Mouse (Mus musculus): ENCODE measurements around the gene Dot1l. TPM values are rescaled to one million over a fixed set of nuclear protein-coding genes. Genes with fewer than 3 reads are reported as not detected.

Dot1l gene
- polyA plus RNA-seq, 1 experiment from 2014 or later, result 6.2 TPM

DNA sequence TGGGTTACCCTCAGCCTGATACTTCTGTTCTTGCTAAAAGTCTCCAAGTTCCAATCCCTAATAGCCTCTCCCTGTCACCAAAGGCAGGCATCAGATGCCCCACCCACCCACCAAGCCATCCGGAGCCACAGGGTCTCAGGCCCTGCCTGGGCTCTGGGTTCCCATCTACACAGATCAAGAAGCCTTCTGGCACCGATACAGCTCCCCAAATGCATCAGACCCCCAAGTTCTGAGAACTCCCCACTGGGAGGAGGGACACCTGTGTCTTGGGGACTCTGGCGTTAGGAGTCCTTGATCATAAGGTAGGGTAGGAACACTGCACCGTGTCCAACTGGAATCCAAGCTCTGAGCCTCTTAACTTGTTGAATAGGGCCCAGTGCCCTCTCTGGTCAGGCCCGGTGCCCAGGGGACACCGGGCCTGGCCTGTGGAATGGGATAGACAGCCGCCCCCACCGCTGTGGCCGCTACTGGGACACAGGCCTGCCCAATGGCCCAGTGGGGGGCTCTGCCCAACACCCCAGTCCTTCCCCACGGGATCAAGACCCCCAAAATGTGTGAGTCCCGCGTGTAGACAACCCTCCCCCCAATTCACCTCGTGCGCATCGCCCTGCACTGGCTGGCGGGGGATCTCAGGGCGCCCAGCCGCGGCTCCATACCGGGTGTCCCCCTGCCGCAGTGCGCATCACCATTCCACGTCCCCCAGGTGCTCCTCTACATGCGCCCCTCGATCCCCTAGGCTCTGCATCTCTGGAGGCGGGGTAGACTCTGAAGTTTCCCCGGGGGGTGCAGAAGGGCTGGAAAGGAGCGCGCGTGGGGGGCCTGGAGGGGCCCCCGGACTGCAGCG is 88.3 kb downstream of the Dot1l start:
- WGBS, result 13% methylated on average over 32 of the region's 32 CpGs
- peak overlapping the region; percentile 40 for H3K4me3 ChIP-seq (ENCODE audit: low read depth, low read length)
- no peak overlapping the region for H3K27ac ChIP-seq (ENCODE audit: low read depth, low read length)
- H3K4me2 ChIP-seq (replicated peaks; ENCODE audit: low read depth), result peak overlapping the region; percentile 71
- no peak for ATAC-seq
- no peak for TF ChIP-seq CTCF (IDR thresholded peaks at IDR 0.05; ENCODE audit: low read depth)
- H3K36me3 ChIP-seq (ENCODE audit: control insufficient read depth, insufficient read depth), result no peaks in the 10 kb centered on the region
- H3K4me1 ChIP-seq (replicated peaks; ENCODE audit: control insufficient read depth, insufficient read depth, low read length), result no peaks in the 10 kb centered on the region
- no peak overlapping the region for H3K9ac ChIP-seq (ENCODE audit: low read depth, low read length)
- peaks cover 34% of the 10 kb centered on the region for H3K27me3 ChIP-seq (replicated peaks; ENCODE audit: control insufficient read depth, insufficient read depth, low read length)
- H3K9me3 ChIP-seq (ENCODE audit: control insufficient read depth), result no peaks in the 10 kb centered on the region

DNA sequence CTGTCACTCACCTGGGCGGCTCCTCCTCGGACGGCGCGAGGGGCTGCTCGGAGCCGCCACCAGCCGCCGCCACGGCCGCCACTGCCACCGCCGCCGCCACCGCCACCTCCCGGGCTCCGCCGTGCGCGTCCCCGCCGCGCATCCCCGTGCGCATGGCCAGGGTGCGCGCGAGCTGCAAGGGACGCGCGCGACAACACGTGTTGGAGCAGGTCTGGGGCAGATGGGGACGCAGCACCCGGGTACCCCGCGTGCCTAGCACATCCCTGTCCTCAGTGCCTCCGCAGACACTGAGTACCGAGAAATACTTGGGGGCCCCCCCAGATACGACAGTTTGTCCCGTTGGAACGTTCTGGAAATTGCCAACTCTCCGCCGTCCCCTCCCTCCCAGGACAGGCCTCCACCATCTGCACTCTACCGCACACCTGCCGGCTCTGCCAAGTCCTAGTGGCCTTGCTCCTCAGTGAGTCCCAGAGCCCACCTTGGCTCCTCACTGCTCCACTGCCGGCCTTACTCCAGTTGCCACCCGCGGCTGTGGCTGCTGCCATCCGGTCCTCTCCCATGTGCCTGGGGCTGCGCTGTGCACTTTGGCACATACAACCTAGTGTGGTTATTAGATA is 89.0 kb downstream of the Dot1l start, which contains the start of gene Lingo3:
Lingo3 (minus strand) TSS at position 109 of the 617 bp plus-strand sequence.
- Histone ChIP-seq H3K27ac (ENCODE audit: low read depth, low read length) (no peak within 1 kb of the TSS), H3K36me3 (ENCODE audit: control insufficient read depth, insufficient read depth) (no peaks in the 10 kb centered on the region), H3K9me3 (ENCODE audit: control insufficient read depth) (no peaks in the 10 kb centered on the region), H3K4me2 (replicated peaks; ENCODE audit: low read depth) (peak within 1 kb of the TSS; percentile 71), H3K4me1 (replicated peaks; ENCODE audit: control insufficient read depth, insufficient read depth, low read length) (no peaks in the 10 kb centered on the region), H3K9ac (ENCODE audit: low read depth, low read length) (no peak within 1 kb of the TSS), H3K27me3 (replicated peaks; ENCODE audit: control insufficient read depth, insufficient read depth, low read length) (peaks cover 34% of the 10 kb centered on the region), H3K4me3 (ENCODE audit: low read depth, low read length) (peak within 1 kb of the TSS; percentile 40)
- WGBS, result 5% methylated on average over 41 of the region's 51 CpGs
- TF ChIP-seq CTCF (IDR thresholded peaks at IDR 0.05; ENCODE audit: low read depth), result no peak
- ATAC-seq, result peak; percentile 32; the same call in 1 of the 2 replicates

MicroRNAs encoded within 50 kb of the gene (microRNA counts, 519-probe panel; counts per million panel counts)
- not detected for microRNA mmu-miR-1982

Small RNA genes lying within 50 kb of the gene (microRNA-seq; reads per million reads assigned to microRNA genes)
- gene Mir1982, result 4.3 reads per million, percentile 10 among the genes with 10 or more reads in this experiment

Other genes starting within 250 kb of the Dot1l start
- gene Atp8b3, start 216.1 kb upstream of the Dot1l start, polyA plus RNA-seq (2015; fragmentation: Nextera tagmentation; extraction: Ambion mirVana), result 0.03 TPM in 2 replicates
- 9.1 and 10.1 TPM in 2 replicates for gene Rexo1, start 193.6 kb upstream of the Dot1l start, polyA plus RNA-seq (2015; fragmentation: Nextera tagmentation; extraction: Ambion mirVana)
- 4.8 and 5.3 TPM in 2 replicates for gene Klf16, start 177.9 kb upstream of the Dot1l start, polyA plus RNA-seq (2015; fragmentation: Nextera tagmentation; extraction: Ambion mirVana)
- 116 and 117 TPM in 2 replicates for gene Abhd17a, start 164.9 kb upstream of the Dot1l start, polyA plus RNA-seq (2015; fragmentation: Nextera tagmentation; extraction: Ambion mirVana)
- 86.5 and 88.5 TPM in 2 replicates for gene Scamp4, start 152.3 kb upstream of the Dot1l start, polyA plus RNA-seq (2015; fragmentation: Nextera tagmentation; extraction: Ambion mirVana)
- gene Adat3, start 152.3 kb upstream of the Dot1l start, polyA plus RNA-seq (2015; fragmentation: Nextera tagmentation; extraction: Ambion mirVana), result 5.4 and 6.6 TPM in 2 replicates
- gene Gm49322, start 149.2 kb upstream of the Dot1l start, polyA plus RNA-seq (2015; fragmentation: Nextera tagmentation; extraction: Ambion mirVana), result 2.3 and 2.6 TPM in 2 replicates
- gene Csnk1g2, start 132.4 kb upstream of the Dot1l start, polyA plus RNA-seq (2015; fragmentation: Nextera tagmentation; extraction: Ambion mirVana), result 97.5 and 99.2 TPM in 2 replicates
- 21.5 and 23.5 TPM in 2 replicates for gene Btbd2, start 98.1 kb upstream of the Dot1l start, polyA plus RNA-seq (2015; fragmentation: Nextera tagmentation; extraction: Ambion mirVana)
- 38.4 and 38.6 TPM in 2 replicates for gene Mknk2, start 77.1 kb upstream of the Dot1l start, polyA plus RNA-seq (2015; fragmentation: Nextera tagmentation; extraction: Ambion mirVana)
- gene Mob3a, start 53.2 kb upstream of the Dot1l start, polyA plus RNA-seq (2015; fragmentation: Nextera tagmentation; extraction: Ambion mirVana), result 14.4 and 15.4 TPM in 2 replicates
- gene Izumo4, start 53.0 kb upstream of the Dot1l start, polyA plus RNA-seq (2015; fragmentation: Nextera tagmentation; extraction: Ambion mirVana), result 12.2 and 14.4 TPM in 2 replicates
- 41.3 and 49.5 TPM in 2 replicates for gene Ap3d1, start 12.9 kb upstream of the Dot1l start, polyA plus RNA-seq (2015; fragmentation: Nextera tagmentation; extraction: Ambion mirVana)
- 35.5 and 39.0 TPM in 2 replicates for gene Sf3a2, start 43.0 kb downstream of the Dot1l start, polyA plus RNA-seq (2015; fragmentation: Nextera tagmentation; extraction: Ambion mirVana)
- gene Plekhj1, start 43.4 kb downstream of the Dot1l start, polyA plus RNA-seq (2015; fragmentation: Nextera tagmentation; extraction: Ambion mirVana), result 60.9 and 61.8 TPM in 2 replicates
- not detected in 2 replicates for gene Amh, start 50.0 kb downstream of the Dot1l start, polyA plus RNA-seq (2015; fragmentation: Nextera tagmentation; extraction: Ambion mirVana)
- 0.35 and 0.42 TPM in 2 replicates for gene Jsrp1, start 58.3 kb downstream of the Dot1l start, polyA plus RNA-seq (2015; fragmentation: Nextera tagmentation; extraction: Ambion mirVana)
- 1,008 and 1,019 TPM in 2 replicates for gene Oaz1, start 71.5 kb downstream of the Dot1l start, polyA plus RNA-seq (2015; fragmentation: Nextera tagmentation; extraction: Ambion mirVana)
- 0.04 TPM in 1 of 2 replicates, not detected in the other for gene Lingo3, start 88.8 kb downstream of the Dot1l start, polyA plus RNA-seq (2015; fragmentation: Nextera tagmentation; extraction: Ambion mirVana)
- 129 and 130 TPM in 2 replicates for gene Lsm7, start 100.0 kb downstream of the Dot1l start, polyA plus RNA-seq (2015; fragmentation: Nextera tagmentation; extraction: Ambion mirVana)
- 12.9 and 13.4 TPM in 2 replicates for gene Sppl2b, start 100.1 kb downstream of the Dot1l start, polyA plus RNA-seq (2015; fragmentation: Nextera tagmentation; extraction: Ambion mirVana)
- gene Tmprss9, start 116.6 kb downstream of the Dot1l start, polyA plus RNA-seq (2015; fragmentation: Nextera tagmentation; extraction: Ambion mirVana), result not detected in 2 replicates
- gene Timm13, start 145.8 kb downstream of the Dot1l start, polyA plus RNA-seq (2015; fragmentation: Nextera tagmentation; extraction: Ambion mirVana), result 358 and 367 TPM in 2 replicates
- 12.5 and 12.9 TPM in 2 replicates for gene Lmnb2, start 163.0 kb downstream of the Dot1l start, polyA plus RNA-seq (2015; fragmentation: Nextera tagmentation; extraction: Ambion mirVana)
- 19.9 and 20.1 TPM in 2 replicates for gene Gadd45b, start 174.9 kb downstream of the Dot1l start, polyA plus RNA-seq (2015; fragmentation: Nextera tagmentation; extraction: Ambion mirVana)

Data from intestine, postnatal 0 days (tissue).